Mouse (Mus musculus) G1E (cell line): ENCODE results near the gene Pxt1. TPM values are rescaled to one million over a fixed set of nuclear protein-coding genes. Genes with fewer than 3 reads are reported as not detected.

Source experiments
- ATAC-seq: 2 replicates; pipeline ENCODE4 v1.8.0; 2016; ENCODE audit warnings: mild to moderate bottlenecking; ENCODE audit not compliant: insufficient number of reproducible peaks, poor library complexity, low FRiP score, severe bottlenecking; ENCODE audit errors: extremely low read depth
- DNase-seq: peaks from one replicate; pipeline ENCODE4 v3.0.0; 2012; ENCODE audit warnings: low spot score
- H3K27me3 ChIP-seq: 2 replicates; pipeline ENCODE4 v1.6.1; 2012; ENCODE audit warnings: mild to moderate bottlenecking, low read length, inconsistent platforms; ENCODE audit not compliant: insufficient read depth
- H3K36me3 ChIP-seq: replicated peaks from 2 replicates; pipeline ENCODE3; 2012; ENCODE audit warnings: mild to moderate bottlenecking, inconsistent platforms
- H3K4me1 ChIP-seq: 2 replicates; pipeline ENCODE4 v1.6.1; 2012; ENCODE audit warnings: low read depth, low read length, inconsistent platforms, mixed read lengths; ENCODE audit not compliant: insufficient read depth
- H3K4me3 ChIP-seq: 2 replicates; pipeline ENCODE4 v1.5.1; 2012; ENCODE audit warnings: low read depth, mild to moderate bottlenecking, inconsistent platforms, low read length, moderate library complexity, mixed read lengths
- H3K9me3 ChIP-seq: replicated peaks from 2 replicates; pipeline ENCODE4 v1.6.1; 2012; ENCODE audit warnings: inconsistent platforms
- CTCF ChIP-seq: IDR thresholded peaks from 2 replicates; pipeline ENCODE4 v1.5.1; 2012; ENCODE audit warnings: low read depth, low read length, inconsistent platforms, mixed read lengths
- GATA1 ChIP-seq: IDR thresholded peaks from 2 replicates; pipeline ENCODE4 v1.6.1; 2012; ENCODE audit warnings: borderline replicate concordance, low read length, inconsistent platforms, mixed read lengths
- GATA2 ChIP-seq: IDR thresholded peaks from 2 replicates; pipeline ENCODE4 v1.6.1; 2012; ENCODE audit warnings: low read depth, low read length, inconsistent platforms, borderline replicate concordance
- POLR2AphosphoS5 ChIP-seq: IDR thresholded peaks from 2 replicates; pipeline ENCODE4 v1.6.1; 2012; ENCODE audit warnings: low read depth, low read length, inconsistent platforms; ENCODE audit not compliant: insufficient replicate concordance
- TAL1 ChIP-seq: conservative IDR thresholded peaks from 2 replicates; pipeline ENCODE4 v1.6.1; 2012; ENCODE audit warnings: low read depth, low read length, inconsistent platforms, mixed read lengths
- polyA plus RNA-seq: library from polyadenylated mRNA; stranded (reverse); fragments of >175 nt; gene quantifications from 2 replicates; pipeline ENCODE4 v1.2.3, GENCODE M21; 2012
- total RNA-seq, 2 experiments: library from RNA; stranded (forward) in 1 of 2; stranded (reverse) in 1 of 2; fragments of 200-1000 nt in 1 of 2; fragments of >200 nt in 1 of 2; fragmentation: Nextera tagmentation in 1 of 2; gene quantifications; 2 replicates each; pipeline ENCODE4 v1.2.3; 2014 to 2017

The Pxt1 gene
- total and polyA plus RNA-seq, 3 experiments, result 0.23 TPM; not detected in 2

- ATAC-seq, result peak; percentile 55
- no peaks in the 10 kb centered on the region for H3K9me3 ChIP-seq
- peaks cover 57% of the 10 kb centered on the region for H3K4me1 ChIP-seq
- no peaks in the 10 kb centered on the region for H3K36me3 ChIP-seq
- peaks cover 5% of the 10 kb centered on the region; the same call in 1 of the 2 replicates for H3K27me3 ChIP-seq
- H3K4me3 ChIP-seq, result peak overlapping the region; percentile 61; the same call in 1 of the 2 replicates
- TF ChIP-seq CTCF (peak; percentile 26; the same call in 1 of the 2 replicates), GATA2 (no peak), POLR2AphosphoS5 (no peak), GATA1 (no peak), TAL1 (peak; percentile 38; the same call in 1 of the 2 replicates)
- peak; percentile 60 for DNase-seq
These were observed 13.1 kb downstream of the Pxt1 start for GRCm38 (mm10) chr17:28930392-28931074.

- Histone ChIP-seq H3K4me1 (peaks cover 48% of the 10 kb centered on the region), H3K36me3 (no peaks in the 10 kb centered on the region), H3K9me3 (no peaks in the 10 kb centered on the region), H3K4me3 (no peak overlapping the region), H3K27me3 (peaks cover 17% of the 10 kb centered on the region)
- TF ChIP-seq TAL1 (no peak), POLR2AphosphoS5 (no peak), GATA1 (no peak), CTCF (no peak), GATA2 (no peak)
- ATAC-seq (no peak), DNase-seq (no peak)
These were observed 14.3 kb downstream of the Pxt1 start for GRCm38 (mm10) chr17:28929369-28929768.

GRCm38 (mm10) chr17:28928004-28928403, 15.6 kb downstream of the Pxt1 start:
- ATAC-seq (no peak; the same call in 1 of the 2 replicates), DNase-seq (no peak)
- no peak for TF ChIP-seq GATA1
- no peak for TF ChIP-seq GATA2
- TF ChIP-seq TAL1, result no peak
- no peak for TF ChIP-seq POLR2AphosphoS5
- TF ChIP-seq CTCF, result no peak
- no peak overlapping the region for H3K4me3 ChIP-seq
- H3K36me3 ChIP-seq, result no peaks in the 10 kb centered on the region
- peaks cover 23% of the 10 kb centered on the region for H3K27me3 ChIP-seq
- peaks cover 48% of the 10 kb centered on the region for H3K4me1 ChIP-seq
- H3K9me3 ChIP-seq, result no peaks in the 10 kb centered on the region

- no peaks in the 10 kb centered on the region for H3K36me3 ChIP-seq
- TF ChIP-seq POLR2AphosphoS5, result no peak
- TF ChIP-seq CTCF, result peak; percentile 80
- H3K27me3 ChIP-seq, result peaks cover 30% of the 10 kb centered on the region
- peak; percentile 43 for DNase-seq
- H3K9me3 ChIP-seq, result no peaks in the 10 kb centered on the region
- ATAC-seq, result no peak
- H3K4me3 ChIP-seq, result no peak overlapping the region
- peaks cover 45% of the 10 kb centered on the region for H3K4me1 ChIP-seq
These were observed 16.6 kb downstream of the Pxt1 start for GRCm38 (mm10) chr17:28926866-28927635.

- peaks cover 34% of the 10 kb centered on the region for H3K27me3 ChIP-seq
- no peaks in the 10 kb centered on the region for H3K36me3 ChIP-seq
- no peak for TF ChIP-seq TAL1
- TF ChIP-seq GATA2, result no peak
- TF ChIP-seq CTCF, result peak; percentile 51
- H3K4me3 ChIP-seq, result no peak overlapping the region
- H3K9me3 ChIP-seq, result no peaks in the 10 kb centered on the region
- H3K4me1 ChIP-seq, result peaks cover 41% of the 10 kb centered on the region
- no peak for DNase-seq
- ATAC-seq, result no peak
These were observed 17.3 kb downstream of the Pxt1 start for GRCm38 (mm10) chr17:28926380-28926779.

- ATAC-seq, result no peak
- H3K27me3 ChIP-seq, result peaks cover 34% of the 10 kb centered on the region
- TF ChIP-seq POLR2AphosphoS5 (no peak), GATA2 (no peak), CTCF (no peak), TAL1 (no peak), GATA1 (no peak)
- no peak for DNase-seq
- H3K4me1 ChIP-seq, result peaks cover 29% of the 10 kb centered on the region
- H3K9me3 ChIP-seq, result no peaks in the 10 kb centered on the region
- no peaks in the 10 kb centered on the region for H3K36me3 ChIP-seq
- no peak overlapping the region for H3K4me3 ChIP-seq
These were observed 18.6 kb downstream of the Pxt1 start for GRCm38 (mm10) chr17:28924957-28925595.
